Mouse (Mus musculus): ENCODE results near the gene Trim33.

Trim33 gene

DNA sequence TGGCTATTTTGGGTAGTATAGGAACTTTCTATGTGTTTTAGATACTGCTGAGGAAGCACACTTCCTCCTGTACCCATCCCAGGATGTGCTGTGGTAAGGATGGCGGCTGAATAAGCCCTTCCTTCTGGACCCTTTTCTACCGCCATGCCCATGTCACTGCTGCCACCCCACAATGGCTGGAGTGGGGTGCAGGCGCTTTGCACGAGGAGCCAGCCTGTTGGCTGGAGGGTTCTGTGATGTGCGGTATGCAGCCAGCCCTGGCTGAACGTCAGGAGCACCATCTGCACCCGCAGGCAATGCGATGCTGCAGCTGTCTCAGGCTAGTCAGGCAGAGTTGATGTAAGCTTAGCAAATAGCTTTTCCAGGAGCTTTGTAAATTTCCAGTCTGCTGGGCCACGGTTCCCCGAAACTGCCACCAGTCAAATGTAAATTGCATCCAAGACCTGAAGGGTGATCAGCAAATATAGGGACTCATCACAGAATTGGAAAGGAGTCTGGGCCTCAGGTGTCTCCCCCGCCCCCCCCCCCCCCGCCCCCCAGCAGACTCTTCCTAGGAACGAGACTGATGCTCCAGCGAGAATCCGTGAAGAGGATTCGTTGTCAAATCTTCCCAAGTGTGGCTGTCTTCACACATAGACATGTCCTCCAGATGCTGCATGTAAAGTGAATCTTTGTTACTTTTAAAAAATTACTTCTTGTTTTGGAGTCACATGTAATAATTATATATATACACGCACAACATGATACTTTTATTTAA is 122.4 kb downstream of the Trim33 start:
- DNase-seq: no peak

- DNase-seq: no peak
Measured at GRCm38 (mm10) chr3:103402212-103402611, 123.1 kb downstream of the Trim33 start.

DNA sequence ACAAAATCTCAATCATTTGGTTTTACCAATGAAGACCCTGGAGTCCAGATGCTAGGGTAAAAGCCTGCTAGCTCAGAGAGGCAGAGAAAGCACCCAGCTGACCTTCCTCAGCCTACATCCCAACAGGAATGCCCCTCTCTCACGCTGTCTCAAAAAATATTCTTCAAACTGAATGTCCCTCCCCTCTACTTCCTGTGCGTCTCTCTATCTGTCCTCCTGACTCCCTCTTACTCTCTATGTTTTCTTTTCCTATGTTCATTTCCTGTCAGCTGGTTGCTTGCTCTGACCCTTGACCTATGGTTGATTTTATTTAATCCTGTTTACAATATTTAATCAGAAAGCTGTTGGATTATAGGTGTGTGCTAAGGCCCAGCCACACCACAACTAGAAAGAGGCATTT is 126.0 kb downstream of the Trim33 start:
- no peak for DNase-seq

- no peak for DNase-seq
Measured at GRCm38 (mm10) chr3:103405871-103406765, 127.0 kb downstream of the Trim33 start.
